Mouse (Mus musculus) liver, embryonic 14.5 days (tissue): ENCODE results near the gene Alb. TPM values are rescaled to one million over a fixed set of nuclear protein-coding genes. Genes with fewer than 3 reads are reported as not detected.
A peak's percentile ranks its signal among the peaks of the same experiment; 100 is the strongest.

Experiments
- ATAC-seq: fragments of 200-750 bp; cut with Nextera tagmentation; 2 replicates; pipeline ENCODE4 v1.8.0; 2017; ENCODE audit warnings: moderate number of reproducible peaks, mild to moderate bottlenecking, moderate library complexity; ENCODE audit not compliant: insufficient read depth
- DNase-seq, 3 experiments: peaks; one replicate each; pipeline ENCODE4 v3.0.0-alpha.2; 2012 to 2013; ENCODE audit warnings: low read depth in 3 of 3, low spot score in 3 of 3
- H3K27ac ChIP-seq: fragments of 300-500 bp; sonication (generic); 2 replicates; pipeline ENCODE4 v1.5.1; 2014; ENCODE audit warnings: moderate library complexity, mild to moderate bottlenecking, control low read depth, inconsistent platforms
- H3K27me3 ChIP-seq: fragments of 300-500 bp; sonication (generic); 2 replicates; pipeline ENCODE4 v1.6.1; 2014; ENCODE audit warnings: mild to moderate bottlenecking, low read length, moderate library complexity; ENCODE audit not compliant: control insufficient read depth, insufficient read depth
- H3K36me3 ChIP-seq: fragments of 300-500 bp; sonication (generic); replicated peaks from 2 replicates; pipeline ENCODE4 v1.6.1; 2014; ENCODE audit warnings: low read depth; ENCODE audit not compliant: control insufficient read depth, insufficient read depth
- H3K4me1 ChIP-seq, 2 experiments: fragments of 200-500 bp in 1 of 2; fragments of 300-500 bp in 1 of 2; sonication (generic) in 1 of 2; replicated peaks; 2 replicates each; pipeline ENCODE4 v1.6.1; 2012 to 2014; ENCODE audit warnings: antibody characterized with exemption in 1 of 2, inconsistent platforms in 1 of 2, low read length in 1 of 2; ENCODE audit not compliant: control insufficient read depth in 2 of 2, insufficient read depth in 2 of 2
- H3K4me2 ChIP-seq: fragments of 300-500 bp; sonication (generic); 2 replicates; pipeline ENCODE4 v1.6.1; 2014; ENCODE audit warnings: low read depth, mild to moderate bottlenecking, control low read depth, moderate library complexity
- H3K4me3 ChIP-seq, 2 experiments: fragments of 200-500 bp in 1 of 2; fragments of 300-500 bp in 1 of 2; sonication (generic) in 1 of 2; 2 replicates each; pipeline ENCODE4 v1.5.1; 2012 to 2014; ENCODE audit warnings: low read depth in 2 of 2, low read length in 2 of 2, mild to moderate bottlenecking in 2 of 2, control low read depth in 1 of 2, inconsistent platforms in 1 of 2, moderate library complexity in 1 of 2; ENCODE audit not compliant: insufficient read depth in 1 of 2
- H3K9ac ChIP-seq: fragments of 300-500 bp; sonication (generic); replicated peaks from 2 replicates; pipeline ENCODE4 v1.6.1; 2014; ENCODE audit warnings: mild to moderate bottlenecking, control low read depth, moderate library complexity
- H3K9me3 ChIP-seq: fragments of 300-500 bp; sonication (generic); 2 replicates; pipeline ENCODE4 v1.6.1; 2016; ENCODE audit warnings: low read length, mixed read lengths; ENCODE audit not compliant: control insufficient read depth
- CTCF ChIP-seq: IDR thresholded peaks from 2 replicates; pipeline ENCODE4 v1.5.1; 2016; ENCODE audit warnings: antibody characterized with exemption, low read depth, control low read depth
- EP300 ChIP-seq: IDR thresholded peaks from 2 replicates; pipeline ENCODE4 v1.6.1; 2016; ENCODE audit warnings: antibody characterized with exemption, low read depth
- WGBS: fragments of 180-500 bp; shearing (Covaris S2); extraction: QIAGEN DNeasy Blood & Tissue Kit; methylation state at CpG from one replicate; pipeline ENCODE4 v1.1.7; 2014; ENCODE audit not compliant: insufficient replicate concordance; 5-methylcytosine and 5-hydroxymethylcytosine counted together
- polyA plus RNA-seq, 2 experiments: library from polyadenylated mRNA; depleted of rRNA in 1 of 2; stranded (reverse) in 1 of 2; unstranded in 1 of 2; fragments of >200 nt; fragmentation: Nextera tagmentation in 1 of 2; extraction: Ambion mirVana in 1 of 2; gene quantifications; 2 replicates each; pipeline versions ENCODE4 v1.2.1 to v1.2.3; 2012 to 2014

The Alb gene
- polyA plus RNA-seq, 2 experiments, result 3,181 to 10,825 TPM

DNA sequence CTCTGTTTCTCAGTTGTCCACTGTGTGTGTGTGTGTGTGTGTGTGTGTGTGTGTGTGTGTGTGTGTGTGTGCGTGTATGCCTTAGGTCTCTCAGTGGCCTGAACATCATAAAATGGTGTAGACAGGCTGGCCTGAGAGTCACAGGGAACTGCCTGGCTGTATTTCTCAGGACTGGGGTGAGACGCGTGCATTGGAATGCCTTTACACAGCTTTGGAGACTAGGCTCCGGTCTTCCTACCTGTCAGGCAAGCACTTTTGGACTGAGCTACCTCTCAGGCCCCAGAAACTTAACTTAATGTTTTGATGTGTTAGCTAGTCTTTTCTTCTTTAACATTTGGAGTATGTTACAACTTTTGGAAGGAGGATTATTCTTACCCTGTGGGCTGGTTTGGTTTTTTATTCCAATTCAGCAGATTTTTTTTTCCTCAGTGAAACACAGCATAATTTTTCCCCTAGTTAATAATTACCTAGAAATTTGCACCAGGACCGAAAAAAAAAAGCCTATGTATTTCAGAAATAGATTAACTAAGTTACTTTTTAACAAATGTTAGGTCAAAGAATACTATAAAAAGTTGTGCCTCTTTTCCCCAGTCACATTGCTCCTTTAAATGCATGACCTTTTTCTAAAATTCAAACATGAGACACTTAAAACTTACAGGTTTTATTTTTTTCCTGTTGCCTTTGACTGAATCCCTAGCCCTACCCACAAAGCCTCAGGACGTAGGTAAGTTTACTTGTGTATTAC lies 57.8 kb downstream of the Alb start, which contains the start of gene Afm:
Gene Afm, plus strand, starts transcription at position 577 of the 745 bp plus-strand sequence.
- TF ChIP-seq EP300, result no peak
- TF ChIP-seq CTCF, result no peak
- DNase-seq, result no peak
- ATAC-seq, result no peak
- 60% methylated on average over 6 of the region's 6 CpGs for WGBS
- 0 out of 4 replicates have a peak, but pooled peaks cover 0 to 1% of the 10 kb centered on the region in 2 experiments for H3K4me1 ChIP-seq
- no peaks in the 10 kb centered on the region for H3K36me3 ChIP-seq
- no peaks in the 10 kb centered on the region for H3K27me3 ChIP-seq
- peak within 1 kb of the TSS; percentile 31 for H3K4me2 ChIP-seq
- H3K4me3 ChIP-seq, result peak within 1 kb of the TSS in 1 of 2 experiments; percentile 4; a peak in 1 of 4 replicates
- no peak within 1 kb of the TSS for H3K9ac ChIP-seq
- no peak within 1 kb of the TSS for H3K27ac ChIP-seq
- no peaks in the 10 kb centered on the region for H3K9me3 ChIP-seq

Other genes starting within 250 kb of the Alb start
- gene Cox18, start 236.9 kb upstream of the Alb start, polyA plus RNA-seq (2012; rRNA removed), result 6.9 and 7.0 TPM in 2 replicates
- 11.9 TPM in 2 replicates for gene Cox18, start 236.9 kb upstream of the Alb start, polyA plus RNA-seq (2014; fragmentation: Nextera tagmentation; extraction: Ambion mirVana)
- 12.5 and 14.4 TPM in 2 replicates for gene Ankrd17, start 94.3 kb upstream of the Alb start, polyA plus RNA-seq (2012; rRNA removed)
- gene Ankrd17, start 94.3 kb upstream of the Alb start, polyA plus RNA-seq (2014; fragmentation: Nextera tagmentation; extraction: Ambion mirVana), result 10.8 and 11.3 TPM in 2 replicates
- 1.2 and 1.6 TPM in 2 replicates for gene Gm9958, start 93.7 kb upstream of the Alb start, polyA plus RNA-seq (2012; rRNA removed)
- gene Gm9958, start 93.7 kb upstream of the Alb start, polyA plus RNA-seq (2014; fragmentation: Nextera tagmentation; extraction: Ambion mirVana), result 1.7 and 2.0 TPM in 2 replicates
- gene Afp, start 29.8 kb downstream of the Alb start, polyA plus RNA-seq (2012; rRNA removed), result 4,562 and 11,484 TPM in 2 replicates
- 8,021 and 8,530 TPM in 2 replicates for gene Afp, start 29.8 kb downstream of the Alb start, polyA plus RNA-seq (2014; fragmentation: Nextera tagmentation; extraction: Ambion mirVana)
- gene Afm, start 58.0 kb downstream of the Alb start, polyA plus RNA-seq (2012; rRNA removed), result 8.9 and 11.1 TPM in 2 replicates
- gene Afm, start 58.0 kb downstream of the Alb start, polyA plus RNA-seq (2014; fragmentation: Nextera tagmentation; extraction: Ambion mirVana), result 16.8 and 19.0 TPM in 2 replicates
- 0.79 and 0.85 TPM in 2 replicates for gene 5830473C10Rik, start 100.2 kb downstream of the Alb start, polyA plus RNA-seq (2012; rRNA removed)
- 0.53 and 0.72 TPM in 2 replicates for gene 5830473C10Rik, start 100.2 kb downstream of the Alb start, polyA plus RNA-seq (2014; fragmentation: Nextera tagmentation; extraction: Ambion mirVana)
- 1.4 and 2.4 TPM in 2 replicates for gene Rassf6, start 179.8 kb downstream of the Alb start, polyA plus RNA-seq (2012; rRNA removed)
- 3.6 and 3.7 TPM in 2 replicates for gene Rassf6, start 179.8 kb downstream of the Alb start, polyA plus RNA-seq (2014; fragmentation: Nextera tagmentation; extraction: Ambion mirVana)